Mouse (Mus musculus) adrenal gland, postnatal 10 days (tissue): ENCODE data around the gene Gm11627. TPM values are rescaled to one million over a fixed set of nuclear protein-coding genes. Genes with fewer than 3 reads are reported as not detected.
"Not testable (repeated sequence)": the region's sequence is repeated elsewhere in the genome, so short reads cannot be mapped to it uniquely, and the experiment has no call there.

Source experiments
- DNase-seq: peaks from one replicate; pipeline ENCODE4 v3.0.0; 2021; ENCODE audit warnings: mixed read lengths
- total RNA-seq, 2 experiments: library from RNA; stranded (reverse); gene quantifications; 2 replicates each; pipeline ENCODE4 v1.2.3; 2021

Gene Gm11627
- total RNA-seq, 2 experiments from 2014 or later = 0.51 to 0.64 TPM

DNA sequence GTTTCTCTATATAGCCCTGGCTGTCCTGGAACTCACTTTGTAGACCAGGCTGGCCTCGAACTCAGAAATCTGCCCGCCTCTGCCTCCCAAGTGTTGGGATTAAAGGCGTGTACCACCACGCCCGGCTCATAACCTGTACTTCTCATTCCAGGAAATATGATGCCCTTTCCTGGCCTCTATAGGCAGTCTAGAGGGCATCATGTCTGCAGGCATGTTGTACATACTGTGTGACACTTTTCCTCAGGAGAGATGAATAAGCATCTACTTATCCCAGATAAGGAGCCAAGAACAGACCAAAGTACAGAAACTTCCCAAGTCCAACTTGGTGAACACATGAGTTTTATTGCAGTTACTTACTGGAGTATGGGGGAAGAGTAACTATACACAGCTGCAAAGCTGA, 20.6 kb downstream of the Gm11627 start:
- no peak for DNase-seq

DNA sequence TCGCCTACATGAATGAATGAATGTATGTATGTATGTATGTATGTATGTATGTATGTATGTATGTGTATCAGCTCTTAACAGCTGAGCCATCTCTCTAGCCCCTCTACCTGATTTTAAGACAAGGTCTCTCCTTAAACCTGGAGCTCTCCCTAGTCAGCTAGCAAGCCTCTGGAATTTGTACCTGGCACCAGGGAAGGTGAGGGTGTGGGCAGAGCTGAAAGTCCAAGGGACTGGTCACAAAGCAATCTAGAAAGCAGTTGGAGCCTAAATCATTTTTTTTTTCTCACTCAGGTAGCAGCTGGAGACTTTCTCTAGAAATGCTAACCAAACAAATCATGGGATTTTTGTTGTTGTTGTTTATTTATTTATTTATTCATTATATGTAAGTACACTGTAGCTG, 21.9 kb downstream of the Gm11627 start:
- no peak for DNase-seq

DNA sequence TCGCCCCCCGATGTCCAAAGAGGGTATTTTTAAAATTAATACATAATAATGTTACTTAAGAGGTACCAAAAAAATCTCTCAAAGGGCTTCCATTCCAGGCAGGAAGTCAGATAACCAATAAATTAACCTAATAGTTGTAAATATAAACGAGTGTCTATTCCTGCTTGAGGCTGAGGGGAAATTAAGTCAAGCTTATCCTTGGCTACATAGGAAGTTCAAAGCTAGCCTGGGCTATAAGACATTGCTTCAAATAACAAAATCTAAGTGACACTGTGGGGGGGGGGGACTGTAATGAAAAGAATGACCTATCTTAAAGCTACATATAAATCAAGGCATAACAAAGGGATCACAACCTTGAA, 22.6 kb downstream of the Gm11627 start:
- no peak for DNase-seq

DNA sequence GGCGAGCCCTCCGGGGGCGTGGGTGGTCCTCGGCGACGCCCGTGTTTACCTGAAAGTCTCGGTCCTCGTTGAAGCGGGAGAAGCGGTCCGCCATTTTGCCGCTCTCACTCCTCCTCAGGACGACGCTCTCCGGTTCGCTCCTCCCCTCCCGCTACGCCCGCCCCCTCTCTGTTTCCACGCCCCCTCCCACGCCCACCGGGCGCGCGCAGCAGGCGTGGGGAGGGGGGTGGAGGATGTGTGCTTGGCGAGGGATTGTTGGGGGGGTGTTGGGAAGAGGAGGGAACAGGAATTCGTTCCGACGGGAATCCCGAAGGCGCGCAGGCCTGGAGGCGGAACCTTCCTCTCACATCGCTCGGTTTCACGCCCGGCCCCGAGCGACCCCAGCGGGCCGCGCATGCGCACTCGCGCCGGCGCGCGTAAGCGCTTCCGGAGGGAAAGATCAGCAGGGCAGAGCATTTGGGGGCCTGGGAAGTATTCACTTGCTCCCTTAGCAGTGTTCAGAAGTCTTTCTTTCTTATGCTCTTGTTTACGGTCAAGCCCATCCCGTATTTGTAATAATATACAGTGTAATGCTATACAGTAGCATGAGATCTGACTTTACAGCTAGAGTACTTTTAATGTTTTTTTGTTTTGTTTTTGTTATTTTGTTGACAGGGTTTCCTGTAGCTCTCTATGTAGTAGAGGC, 23.1 kb downstream of the Gm11627 start, which contains the start of gene Gpatch8:
Gene Gpatch8, minus strand, starts transcription at position 362 of the 685 bp plus-strand sequence.
- DNase-seq = peak; percentile 96

DNA sequence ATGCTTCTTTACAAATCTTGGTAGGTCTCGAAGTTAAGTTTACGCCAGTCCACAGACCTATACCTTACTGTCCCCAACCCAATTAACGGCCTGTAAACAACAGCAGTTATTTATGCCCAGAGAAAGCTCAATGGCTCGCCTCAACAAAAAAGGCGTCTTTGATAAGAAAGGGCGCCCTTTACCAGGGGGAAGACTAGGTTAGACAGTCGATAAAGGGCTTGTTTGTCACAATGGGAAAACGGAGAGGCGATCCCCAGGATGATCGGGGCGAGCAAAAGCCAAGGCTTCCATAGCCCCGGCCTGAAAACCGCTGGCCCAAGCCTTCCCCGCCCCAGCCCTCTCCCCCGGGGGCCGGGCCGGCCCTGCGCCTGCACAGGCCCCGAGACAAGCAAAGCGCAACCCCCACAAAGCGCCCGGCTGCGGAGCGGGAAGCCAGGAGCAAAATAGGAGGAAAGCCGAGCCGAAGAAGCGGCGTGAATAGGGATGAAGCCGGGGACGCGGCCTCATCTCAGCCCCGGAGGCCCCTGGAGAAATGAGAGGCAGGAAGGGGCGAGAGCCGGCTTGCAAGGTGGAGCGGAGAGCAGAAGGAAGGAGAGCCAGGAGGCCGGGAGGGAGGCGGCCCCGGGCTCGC, 23.7 kb downstream of the Gm11627 start:
- no peak for DNase-seq

DNA sequence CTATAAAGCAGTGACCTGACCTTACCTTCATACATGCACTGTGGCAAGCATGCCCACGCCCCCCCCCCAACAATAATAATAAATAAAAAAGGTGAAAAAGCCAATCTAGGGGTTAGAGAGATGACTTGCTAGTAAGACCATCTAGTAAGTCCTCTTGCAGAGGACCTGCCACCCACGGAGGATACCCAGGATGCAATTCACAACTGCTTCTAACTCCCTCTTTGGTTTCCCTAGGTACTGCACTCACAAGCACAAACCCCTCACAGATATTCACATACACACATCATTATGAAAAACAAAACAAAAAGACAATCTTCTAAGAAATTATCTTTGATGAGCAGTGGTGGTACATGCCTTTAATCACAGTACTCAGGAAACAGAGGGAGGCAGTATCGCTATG, 27.2 kb downstream of the Gm11627 start:
- no peak for DNase-seq

DNA sequence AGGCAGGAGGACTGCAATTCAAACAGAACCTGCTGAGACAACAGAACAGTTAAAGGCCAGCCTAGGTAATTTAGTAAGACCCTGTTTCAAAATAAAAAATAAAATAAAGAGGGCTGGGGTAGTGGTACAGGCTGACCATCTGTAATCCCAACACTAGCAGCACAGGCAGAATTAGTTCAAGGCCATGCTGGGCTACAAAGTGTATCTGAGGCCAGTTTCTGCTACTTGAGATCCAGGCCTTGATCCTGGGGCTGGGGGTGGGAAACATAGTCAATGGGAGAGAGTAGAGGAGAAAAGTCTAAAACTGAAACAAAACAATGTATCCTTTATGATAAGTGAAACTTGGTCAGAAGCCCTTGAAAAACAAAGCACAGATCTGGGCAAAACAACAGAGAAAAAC, 28.1 kb downstream of the Gm11627 start:
- no peak for DNase-seq

DNA sequence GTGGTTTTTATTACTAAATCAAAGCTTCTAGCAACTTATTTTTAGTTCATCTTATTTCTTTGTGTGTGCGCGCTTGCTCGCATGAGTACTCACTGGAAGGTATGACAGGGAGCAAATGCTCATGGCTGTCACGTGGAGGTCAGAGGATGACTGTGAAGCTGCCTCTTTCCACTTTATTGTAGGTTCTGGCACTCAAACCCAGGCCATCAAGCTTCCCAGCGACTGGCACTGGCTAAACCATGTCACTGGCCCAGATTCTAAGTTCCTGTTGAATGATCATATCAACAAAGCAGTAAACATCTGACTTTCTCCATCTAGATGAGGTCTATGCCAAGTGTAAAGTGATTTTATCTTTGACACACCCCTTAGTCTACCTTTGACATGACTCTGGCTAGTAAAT, 37.8 kb downstream of the Gm11627 start:
- peak; percentile 56 for DNase-seq

DNA sequence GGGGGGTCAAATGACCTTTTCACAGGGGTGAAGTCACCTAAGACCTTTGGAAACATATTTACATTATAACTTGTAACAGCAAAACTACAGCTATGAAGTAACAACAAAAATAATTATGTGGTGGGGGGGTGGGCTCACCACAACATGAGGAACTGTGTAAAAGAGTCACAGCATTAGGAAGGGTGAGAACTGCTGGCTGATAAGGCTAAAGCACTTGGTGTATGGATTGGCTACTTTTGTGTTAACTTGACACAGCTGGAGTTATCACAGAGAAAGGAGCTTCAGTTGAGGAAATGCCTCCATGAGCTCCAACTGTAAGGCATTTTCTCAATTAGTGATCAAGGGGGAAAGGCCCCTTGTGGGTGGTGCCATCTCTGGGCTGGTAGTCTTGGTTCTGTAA, 39.0 kb downstream of the Gm11627 start:
- DNase-seq = not testable (repeated sequence)

DNA sequence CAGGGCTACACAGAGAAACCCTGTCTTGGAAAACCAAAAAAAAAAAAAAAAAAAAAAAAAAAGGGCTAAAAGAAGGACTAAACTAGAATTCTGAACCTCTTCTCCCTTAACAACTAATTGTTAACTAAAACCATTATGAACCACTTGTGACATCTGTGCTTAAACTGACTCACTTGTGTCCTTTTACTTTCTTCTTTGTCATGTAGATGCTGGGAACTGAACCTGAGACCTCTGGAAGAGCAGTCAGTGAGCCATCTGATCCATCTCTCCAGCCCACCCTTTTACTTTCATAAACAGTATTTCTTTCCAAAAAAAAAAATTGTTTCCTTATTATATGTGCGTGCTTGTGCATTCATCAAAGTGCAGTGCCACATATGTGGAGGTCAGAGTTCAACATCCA, 39.6 kb downstream of the Gm11627 start:
- no peak for DNase-seq

DNA sequence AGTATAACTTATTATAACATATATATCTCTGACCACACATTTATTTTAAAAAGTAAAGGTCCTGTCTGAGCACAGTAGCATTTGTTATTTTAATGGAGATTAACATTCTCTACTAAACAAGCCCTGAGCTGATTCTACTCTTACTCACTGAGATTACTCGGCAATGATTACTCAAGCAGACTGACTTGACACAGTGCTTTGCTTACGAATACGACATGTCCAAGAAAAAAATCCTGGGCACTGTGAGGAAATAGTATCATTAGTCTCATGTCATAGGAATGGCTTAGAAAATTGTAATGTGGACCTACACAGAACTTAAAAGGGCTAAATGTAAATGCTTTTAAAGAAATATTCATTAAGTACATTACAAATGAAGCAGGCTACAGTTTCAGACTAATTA, 43.1 kb downstream of the Gm11627 start:
- no peak for DNase-seq

DNA sequence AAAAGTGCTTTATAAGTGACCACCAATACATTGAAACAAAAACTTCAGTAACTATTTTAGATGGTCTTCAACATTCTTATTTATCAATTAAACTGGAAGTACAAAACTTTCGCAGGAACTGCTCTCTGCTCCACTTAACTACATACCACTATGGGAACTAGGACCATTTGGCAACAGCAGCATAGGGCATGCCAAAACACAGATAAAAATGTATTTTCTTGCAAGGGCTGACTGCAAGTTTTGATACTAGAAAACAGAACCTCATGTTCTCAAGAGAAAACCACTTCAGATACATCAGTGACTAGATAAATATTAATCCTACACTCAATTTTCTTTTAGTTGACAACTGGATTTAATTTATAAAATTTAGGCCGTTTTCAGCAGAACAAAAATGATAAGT, 45.2 kb downstream of the Gm11627 start:
- no peak for DNase-seq

DNA sequence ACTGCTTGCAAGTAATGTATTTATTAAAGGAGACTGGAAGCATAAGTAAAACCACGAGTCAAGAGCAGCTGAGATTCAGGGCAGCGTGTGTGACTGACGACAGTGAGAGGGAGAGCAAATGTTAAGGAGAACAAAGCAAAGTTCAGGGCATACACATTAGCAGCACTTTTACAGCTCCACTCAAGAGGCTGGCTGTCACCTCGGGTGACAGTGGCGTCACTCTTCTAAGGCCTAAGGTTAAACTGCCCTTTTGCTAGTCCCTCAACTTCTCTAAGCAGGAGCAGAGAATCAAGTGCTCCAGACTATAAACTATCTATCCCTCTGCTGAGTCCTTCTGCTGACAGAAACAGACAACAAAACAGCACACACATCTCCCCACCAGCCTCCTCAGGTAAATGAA, 47.8 kb downstream of the Gm11627 start:
- DNase-seq = no peak

Other genes starting within 250 kb of the Gm11627 start
- gene Slc4a1, start 213.3 kb downstream of the Gm11627 start, total RNA-seq = 10 to 100 TPM; 26.6 to 64.2 TPM
- gene Rundc3a, start 186.1 kb downstream of the Gm11627 start, total RNA-seq = 10 to 100 TPM; 21.2 to 34.3 TPM
- gene Slc25a39, start 171.5 kb downstream of the Gm11627 start, total RNA-seq = 100 to 1,000 TPM; 327 to 377 TPM
- gene Grn, start 149.1 kb downstream of the Gm11627 start, total RNA-seq = 100 to 1,000 TPM; 161 to 189 TPM
- gene Fam171a2, start 131.8 kb downstream of the Gm11627 start, total RNA-seq = 10 to 100 TPM; 12.3 to 15.3 TPM
- 1 to 10 TPM; 4.3 to 5.7 TPM for gene Itga2b, start 109.3 kb downstream of the Gm11627 start, total RNA-seq
- 10 to 100 TPM; 27.6 to 34.7 TPM for gene Gpatch8, start 23.1 kb downstream of the Gm11627 start, total RNA-seq
- gene Fzd2, start 24.9 kb upstream of the Gm11627 start, total RNA-seq = 1 to 10 TPM; 6.3 to 7.2 TPM
- gene Meioc, start 84.3 kb upstream of the Gm11627 start, total RNA-seq = not detected
- 10 to 100 TPM; 20.7 to 23.6 TPM for gene Ccdc43, start 118.3 kb upstream of the Gm11627 start, total RNA-seq
- gene Adam11, start 182.0 kb upstream of the Gm11627 start, total RNA-seq = 10 to 100 TPM; 18.6 to 45.3 TPM
- 10 to 100 TPM; 24.4 to 27.6 TPM for gene Gjc1, start 240.2 kb upstream of the Gm11627 start, total RNA-seq